Mouse (Mus musculus) forebrain, embryonic 10.5 days (tissue): ENCODE results near the gene Mdh1b. TPM values are rescaled to one million over a fixed set of nuclear protein-coding genes. Genes with fewer than 3 reads are reported as not detected.

Experiments used
- polyA plus RNA-seq: library from polyadenylated mRNA; unstranded; fragments of >200 nt; fragmentation: Nextera tagmentation; extraction: Ambion mirVana; gene quantifications from 2 replicates; pipeline ENCODE4 v1.2.1, GENCODE M21; 2016

Gene Mdh1b
- polyA plus RNA-seq, 1 experiment from 2014 or later, result 0.16 TPM

Other genes starting within 250 kb of the Mdh1b start
- gene Gm39653, start 114.3 kb downstream of the Mdh1b start, polyA plus RNA-seq, result not detected in 2 replicates
- gene Dytn, start 43.4 kb downstream of the Mdh1b start, polyA plus RNA-seq, result not detected in 2 replicates
- 74.6 and 79.2 TPM in 2 replicates for gene Fastkd2, start 296 bp upstream of the Mdh1b start, polyA plus RNA-seq
- gene 4933402D24Rik, start 38.9 kb upstream of the Mdh1b start, polyA plus RNA-seq, result 0.15 and 0.39 TPM in 2 replicates